Mouse (Mus musculus): ENCODE measurements around the gene 1500011B03Rik.

- no peak for TF ChIP-seq CTCF (IDR thresholded peaks at IDR 0.05; ENCODE audit: control insufficient read depth, insufficient read depth, insufficient read length)
- no peak for TF ChIP-seq MYOG (IDR thresholded peaks at IDR 0.05; ENCODE audit: control insufficient read depth, extremely low read depth, insufficient read length)
- TF ChIP-seq CEBPB (IDR thresholded peaks at IDR 0.05; ENCODE audit: low read depth), result no peak
- no peak for TF ChIP-seq MYOD1 (IDR thresholded peaks at IDR 0.05; ENCODE audit: control insufficient read depth, insufficient read length, low read depth)
- no peak for TF ChIP-seq MAX (IDR thresholded peaks at IDR 0.05)
- TF ChIP-seq USF1 (IDR thresholded peaks at IDR 0.05; ENCODE audit: low read depth), result no peak
- TF ChIP-seq FOSL1 (IDR thresholded peaks at IDR 0.05; ENCODE audit: insufficient read depth, low read length, poor library complexity, severe bottlenecking), result no peak
Measured at GRCm38 (mm10) chr5:114795231-114795630, 28.0 kb downstream of the 1500011B03Rik start.
